Mouse (Mus musculus) lung, postnatal 0 days (tissue): ENCODE results near the gene Thbs2.

Experiments
- CTCF ChIP-seq: IDR thresholded peaks from 2 replicates; pipeline ENCODE4 v1.5.1; 2016; ENCODE audit warnings: antibody characterized with exemption, mild to moderate bottlenecking
- EP300 ChIP-seq: IDR thresholded peaks from 2 replicates; pipeline ENCODE4 v1.6.1; 2016; ENCODE audit warnings: antibody characterized with exemption, mild to moderate bottlenecking, control low read depth

DNA sequence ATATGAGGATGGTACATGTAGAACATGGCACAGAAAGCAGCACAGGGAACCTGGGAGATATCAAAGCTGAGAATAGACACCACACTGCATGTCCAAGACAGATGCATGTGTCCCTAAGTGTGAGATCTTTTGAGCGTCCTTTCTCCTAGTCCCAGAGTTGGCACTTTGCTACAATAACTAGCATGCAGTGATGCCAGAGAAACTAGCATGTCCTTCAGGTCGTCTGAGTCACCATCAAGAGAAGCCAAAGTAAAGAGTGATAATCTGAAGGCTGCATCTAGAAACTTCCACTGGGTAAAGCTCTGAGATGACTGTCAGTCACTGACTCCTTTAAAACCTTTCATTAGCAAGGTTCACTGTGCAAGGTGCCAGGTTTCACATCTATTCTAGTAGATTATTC is 7.9 kb upstream of the Thbs2 start:
- TF ChIP-seq CTCF: no peak
- TF ChIP-seq EP300: no peak
